Mouse (Mus musculus): ENCODE results near the gene Kif2c.

Gene Kif2c

DNA sequence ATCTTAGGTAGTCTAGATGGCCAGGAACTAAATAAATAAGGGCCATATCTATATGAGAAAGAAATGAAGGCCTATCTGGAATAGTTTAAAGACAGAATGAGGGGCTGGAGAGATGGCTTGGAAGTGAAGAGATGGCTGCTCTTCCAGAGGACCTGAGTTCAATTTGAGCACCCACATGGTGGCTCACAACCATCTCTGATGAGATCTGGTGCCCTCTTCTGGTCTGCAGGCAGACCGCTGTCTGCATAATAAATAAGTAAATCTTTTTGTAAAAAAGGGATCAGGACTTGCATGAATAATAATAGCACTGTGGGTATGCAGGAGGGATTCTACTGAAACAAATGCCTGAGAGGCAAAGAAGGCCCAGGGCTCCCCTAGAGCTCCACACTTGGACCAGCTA, 69.2 kb downstream of the Kif2c start:
- DNase-seq, result no peak

- no peak for DNase-seq
These were observed 71.5 kb downstream of the Kif2c start for GRCm38 (mm10) chr4:117110985-117111384.

GRCm38 (mm10) chr4:117110249-117110648, 72.2 kb downstream of the Kif2c start:
- no peak for DNase-seq

All from spleen, adult 18-20 months (tissue).